Mouse (Mus musculus): ENCODE measurements around the gene Il16. TPM values are rescaled to one million over a fixed set of nuclear protein-coding genes. Genes with fewer than 3 reads are reported as not detected.
A peak's percentile ranks its signal among the peaks of the same experiment; 100 is the strongest.

The Il16 gene
- polyA plus RNA-seq (2012; fragmentation: generic; extraction: Trizol) = 0.11 TPM

- H3K27me3 ChIP-seq (ENCODE audit: control insufficient read depth, insufficient read depth, insufficient read length) = no peaks in the 10 kb centered on the region
- no peak within 1 kb of the TSS for H3K4me2 ChIP-seq (ENCODE audit: low read depth)
- TF ChIP-seq MAX (IDR thresholded peaks at IDR 0.05; ENCODE audit: low read depth) (no peak), TCF3 (IDR thresholded peaks at IDR 0.05; ENCODE audit: insufficient read length, low read depth) (no peak), REST (IDR thresholded peaks at IDR 0.05; ENCODE audit: insufficient read depth, insufficient read length) (no peak), MYOD1 (IDR thresholded peaks at IDR 0.05; ENCODE audit: control insufficient read depth in 1 of 3, insufficient read length in 2 of 3, low read depth in 2 of 3) (no peak), CEBPB (IDR thresholded peaks at IDR 0.05; ENCODE audit: insufficient read depth, poor library complexity, severe bottlenecking) (no peak), POLR2A (IDR thresholded peaks at IDR 0.05; ENCODE audit: insufficient read length, low read depth) (no peak), POLR2AphosphoS2 (IDR thresholded peaks at IDR 0.05; ENCODE audit: insufficient read length, low read depth) (no peak), SRF (IDR thresholded peaks at IDR 0.05; ENCODE audit: control insufficient read depth, insufficient read length, low read depth) (no peak), USF1 (IDR thresholded peaks at IDR 0.05; ENCODE audit: low read depth) (no peak), E2F4 (IDR thresholded peaks at IDR 0.05; ENCODE audit: insufficient read depth) (no peak), MYOG (IDR thresholded peaks at IDR 0.05; ENCODE audit: control insufficient read depth in 1 of 3, insufficient read depth in 1 of 3, insufficient read length in 2 of 3, low read depth in 2 of 3) (no peak), TCF12 (IDR thresholded peaks at IDR 0.05; ENCODE audit: insufficient read depth, poor library complexity, severe bottlenecking) (no peak)
- H3K4me3 ChIP-seq = no peak within 1 kb of the TSS
- H3K36me3 ChIP-seq (ENCODE audit: control insufficient read depth, insufficient read depth) = no peaks in the 10 kb centered on the region
- no peaks in the 10 kb centered on the region for H3K79me2 ChIP-seq (ENCODE audit: control insufficient read depth, insufficient read depth)
- H3ac ChIP-seq (ENCODE audit: control insufficient read depth, insufficient read length) = no peak within 1 kb of the TSS
These were observed at the start of gene Il16 for GRCm38 (mm10) chr7:83745413-83746106. Gene Il16 (minus strand): TSS chr7:83745726.

- H3K79me2 ChIP-seq (ENCODE audit: control insufficient read depth, insufficient read depth) = no peaks in the 10 kb centered on the region
- H3K36me3 ChIP-seq (ENCODE audit: control insufficient read depth, insufficient read depth) = no peaks in the 10 kb centered on the region
- H3K4me2 ChIP-seq (ENCODE audit: low read depth) = peak within 1 kb of the TSS; percentile 30
- no peak within 1 kb of the TSS for H3K4me3 ChIP-seq
- no peaks in the 10 kb centered on the region for H3K27me3 ChIP-seq (ENCODE audit: control insufficient read depth, insufficient read depth, insufficient read length)
- TF ChIP-seq SRF (IDR thresholded peaks at IDR 0.05; ENCODE audit: control insufficient read depth, insufficient read length, low read depth) (no peak), REST (IDR thresholded peaks at IDR 0.05; ENCODE audit: insufficient read depth, insufficient read length) (no peak), POLR2A (IDR thresholded peaks at IDR 0.05; ENCODE audit: insufficient read length, low read depth) (no peak), TCF12 (IDR thresholded peaks at IDR 0.05; ENCODE audit: insufficient read depth, poor library complexity, severe bottlenecking) (no peak), MAX (IDR thresholded peaks at IDR 0.05; ENCODE audit: low read depth) (no peak), CEBPB (IDR thresholded peaks at IDR 0.05; ENCODE audit: insufficient read depth, poor library complexity, severe bottlenecking) (no peak), E2F4 (IDR thresholded peaks at IDR 0.05; ENCODE audit: insufficient read depth) (no peak), MYOD1 (IDR thresholded peaks at IDR 0.05; ENCODE audit: control insufficient read depth in 1 of 3, insufficient read length in 2 of 3, low read depth in 2 of 3) (no peak), TCF3 (IDR thresholded peaks at IDR 0.05; ENCODE audit: insufficient read length, low read depth) (no peak), MYOG (IDR thresholded peaks at IDR 0.05; ENCODE audit: control insufficient read depth in 1 of 3, insufficient read depth in 1 of 3, insufficient read length in 2 of 3, low read depth in 2 of 3) (no peak), USF1 (IDR thresholded peaks at IDR 0.05; ENCODE audit: low read depth) (no peak), POLR2AphosphoS2 (IDR thresholded peaks at IDR 0.05; ENCODE audit: insufficient read length, low read depth) (no peak)
- H3ac ChIP-seq (ENCODE audit: control insufficient read depth, insufficient read length) = no peak within 1 kb of the TSS
These were observed 49.2 kb upstream of the Il16 start, which contains the start of gene Cfap161 for GRCm38 (mm10) chr7:83794705-83795104. Gene Cfap161 (minus strand): TSS chr7:83794880.

- Histone ChIP-seq H3ac (ENCODE audit: control insufficient read depth, insufficient read length) (no peak overlapping the region), H3K4me3 (no peak overlapping the region), H3K4me2 (ENCODE audit: low read depth) (peak overlapping the region; percentile 30), H3K79me2 (ENCODE audit: control insufficient read depth, insufficient read depth) (no peaks in the 10 kb centered on the region), H3K36me3 (ENCODE audit: control insufficient read depth, insufficient read depth) (no peaks in the 10 kb centered on the region), H3K27me3 (ENCODE audit: control insufficient read depth, insufficient read depth, insufficient read length) (no peaks in the 10 kb centered on the region)
- TF ChIP-seq E2F4 (IDR thresholded peaks at IDR 0.05; ENCODE audit: insufficient read depth) (no peak), MYOD1 (IDR thresholded peaks at IDR 0.05; ENCODE audit: control insufficient read depth in 1 of 3, insufficient read length in 2 of 3, low read depth in 2 of 3) (no peak), SRF (IDR thresholded peaks at IDR 0.05; ENCODE audit: control insufficient read depth, insufficient read length, low read depth) (no peak), TCF12 (IDR thresholded peaks at IDR 0.05; ENCODE audit: insufficient read depth, poor library complexity, severe bottlenecking) (no peak), MYOG (IDR thresholded peaks at IDR 0.05; ENCODE audit: control insufficient read depth in 1 of 3, insufficient read depth in 1 of 3, insufficient read length in 2 of 3, low read depth in 2 of 3) (no peak), POLR2AphosphoS2 (IDR thresholded peaks at IDR 0.05; ENCODE audit: insufficient read length, low read depth) (no peak), POLR2A (IDR thresholded peaks at IDR 0.05; ENCODE audit: insufficient read length, low read depth) (no peak), USF1 (IDR thresholded peaks at IDR 0.05; ENCODE audit: low read depth) (no peak), REST (IDR thresholded peaks at IDR 0.05; ENCODE audit: insufficient read depth, insufficient read length) (no peak), MAX (IDR thresholded peaks at IDR 0.05; ENCODE audit: low read depth) (no peak), TCF3 (IDR thresholded peaks at IDR 0.05; ENCODE audit: insufficient read length, low read depth) (no peak), CEBPB (IDR thresholded peaks at IDR 0.05; ENCODE audit: insufficient read depth, poor library complexity, severe bottlenecking) (no peak)
These were observed 48.6 kb upstream of the Il16 start for GRCm38 (mm10) chr7:83794006-83794683.

GRCm38 (mm10) chr7:83780881-83781280 is 35.4 kb upstream of the Il16 start:
- Histone ChIP-seq H3K4me3 (no peak overlapping the region), H3K4me2 (ENCODE audit: low read depth) (no peak overlapping the region), H3K36me3 (ENCODE audit: control insufficient read depth, insufficient read depth) (no peaks in the 10 kb centered on the region), H3ac (ENCODE audit: control insufficient read depth, insufficient read length) (no peak overlapping the region), H3K79me2 (ENCODE audit: control insufficient read depth, insufficient read depth) (no peaks in the 10 kb centered on the region), H3K27me3 (ENCODE audit: control insufficient read depth, insufficient read depth, insufficient read length) (no peaks in the 10 kb centered on the region)
- no peak for TF ChIP-seq MYOG (IDR thresholded peaks at IDR 0.05; ENCODE audit: control insufficient read depth in 1 of 3, insufficient read depth in 1 of 3, insufficient read length in 2 of 3, low read depth in 2 of 3)
- TF ChIP-seq CEBPB (IDR thresholded peaks at IDR 0.05; ENCODE audit: insufficient read depth, poor library complexity, severe bottlenecking) = no peak
- no peak for TF ChIP-seq TCF12 (IDR thresholded peaks at IDR 0.05; ENCODE audit: insufficient read depth, poor library complexity, severe bottlenecking)
- no peak for TF ChIP-seq POLR2A (IDR thresholded peaks at IDR 0.05; ENCODE audit: insufficient read length, low read depth)
- no peak for TF ChIP-seq REST (IDR thresholded peaks at IDR 0.05; ENCODE audit: insufficient read depth, insufficient read length)
- TF ChIP-seq MAX (IDR thresholded peaks at IDR 0.05; ENCODE audit: low read depth) = no peak
- no peak for TF ChIP-seq MYOD1 (IDR thresholded peaks at IDR 0.05; ENCODE audit: control insufficient read depth in 1 of 3, insufficient read length in 2 of 3, low read depth in 2 of 3)
- TF ChIP-seq SRF (IDR thresholded peaks at IDR 0.05; ENCODE audit: control insufficient read depth, insufficient read length, low read depth) = no peak
- no peak for TF ChIP-seq E2F4 (IDR thresholded peaks at IDR 0.05; ENCODE audit: insufficient read depth)
- TF ChIP-seq POLR2AphosphoS2 (IDR thresholded peaks at IDR 0.05; ENCODE audit: insufficient read length, low read depth) = no peak
- no peak for TF ChIP-seq TCF3 (IDR thresholded peaks at IDR 0.05; ENCODE audit: insufficient read length, low read depth)
- TF ChIP-seq USF1 (IDR thresholded peaks at IDR 0.05; ENCODE audit: low read depth) = no peak

Data from myocyte (in vitro differentiated cells).